Mouse (Mus musculus) forebrain, embryonic 11.5 days (tissue): Measurements from ENCODE around the gene Cyb5r3. TPM values are rescaled to one million over a fixed set of nuclear protein-coding genes. Genes with fewer than 3 reads are reported as not detected.
"Not testable (repeated sequence)": the region's sequence is repeated elsewhere in the genome, so short reads cannot be mapped to it uniquely, and the experiment has no call there.

Experiments
- ATAC-seq: fragments of 200-750 bp; cut with Nextera tagmentation; replicated peaks from 2 replicates; pipeline ENCODE4 v1.8.0; 2017; ENCODE audit warnings: moderate TSS enrichment; ENCODE audit not compliant: low FRiP score
- DNase-seq: peaks from one replicate; pipeline ENCODE4 v3.0.0-alpha.2; 2017; ENCODE audit warnings: low spot score
- H3K27ac ChIP-seq: fragments of 300-500 bp; sonication (generic); 2 replicates; pipeline ENCODE4 v1.5.1; 2014; ENCODE audit warnings: low read depth, low read length
- H3K27me3 ChIP-seq: fragments of 300-500 bp; sonication (generic); 2 replicates; pipeline ENCODE4 v1.6.1; 2014; ENCODE audit warnings: mild to moderate bottlenecking, low read length, mixed read lengths; ENCODE audit not compliant: control insufficient read depth, insufficient read depth
- H3K36me3 ChIP-seq: fragments of 300-500 bp; sonication (generic); 2 replicates; pipeline ENCODE4 v1.6.1; 2014; ENCODE audit warnings: mild to moderate bottlenecking, low read length, moderate library complexity, mixed read lengths; ENCODE audit not compliant: control insufficient read depth, insufficient read depth
- H3K4me1 ChIP-seq: fragments of 300-500 bp; sonication (generic); replicated peaks from 2 replicates; pipeline ENCODE4 v1.6.1; 2014; ENCODE audit warnings: low read length, mixed read lengths; ENCODE audit not compliant: control insufficient read depth, insufficient read depth
- H3K4me2 ChIP-seq: fragments of 300-500 bp; sonication (generic); 2 replicates; pipeline ENCODE4 v1.6.1; 2014; ENCODE audit warnings: low read depth, mild to moderate bottlenecking, low read length, moderate library complexity, mixed read lengths; ENCODE audit not compliant: severe bottlenecking
- H3K4me3 ChIP-seq: fragments of 300-500 bp; sonication (generic); 2 replicates; pipeline ENCODE4 v1.5.1; 2014; ENCODE audit warnings: low read depth, low read length
- H3K9ac ChIP-seq: fragments of 300-500 bp; sonication (generic); 2 replicates; pipeline ENCODE4 v1.6.1; 2014; ENCODE audit warnings: low read length
- H3K9me3 ChIP-seq: fragments of 300-500 bp; sonication (generic); 2 replicates; pipeline ENCODE4 v1.6.1; 2016; ENCODE audit warnings: low read length, mixed read lengths; ENCODE audit not compliant: control insufficient read depth
- WGBS: fragments of 180-500 bp; shearing (Covaris S2); extraction: QIAGEN DNeasy Blood & Tissue Kit; methylation state at CpG from one replicate; pipeline ENCODE4 v1.1.7; 2014; 5-methylcytosine and 5-hydroxymethylcytosine counted together
- polyA plus RNA-seq: library from polyadenylated mRNA; unstranded; fragments of >200 nt; fragmentation: Nextera tagmentation; extraction: Ambion mirVana; gene quantifications from 2 replicates; pipeline ENCODE4 v1.2.1, GENCODE M21; 2014

The Cyb5r3 gene
- polyA plus RNA-seq, 1 experiment from 2014 or later, result 161 TPM

GRCm38 (mm10) chr15:83148801-83149195, 23.6 kb downstream of the Cyb5r3 start:
- Histone ChIP-seq H3K36me3 (peaks cover 9% of the 10 kb centered on the region; the same call in 1 of the 2 replicates), H3K27me3 (no peaks in the 10 kb centered on the region), H3K27ac (peak overlapping the region; percentile 96), H3K4me1 (peaks cover 7% of the 10 kb centered on the region; the same call in 1 of the 2 replicates), H3K4me3 (peak overlapping the region; percentile 94), H3K9ac (peak overlapping the region; percentile 96), H3K9me3 (no peaks in the 10 kb centered on the region), H3K4me2 (peak overlapping the region; percentile 90)
- ATAC-seq (peak; percentile 83), DNase-seq (no peak)
- WGBS, result under 1% methylated on average over 37 of the region's 41 CpGs

- no peaks in the 10 kb centered on the region for H3K9me3 ChIP-seq
- DNase-seq, result peak; percentile 61
- H3K9ac ChIP-seq, result peak overlapping the region; percentile 96
- H3K4me1 ChIP-seq, result peaks cover 8% of the 10 kb centered on the region
- peaks cover 9% of the 10 kb centered on the region; the same call in 1 of the 2 replicates for H3K36me3 ChIP-seq
- no peak for ATAC-seq
- WGBS, result 6% methylated on average over 21 of the region's 21 CpGs
- peak overlapping the region; percentile 96; the same call in 1 of the 2 replicates for H3K27ac ChIP-seq
- peak overlapping the region; percentile 90 for H3K4me2 ChIP-seq
- H3K27me3 ChIP-seq, result no peaks in the 10 kb centered on the region
- peak overlapping the region; percentile 94 for H3K4me3 ChIP-seq
These were observed 24.0 kb downstream of the Cyb5r3 start for GRCm38 (mm10) chr15:83148395-83148794.

- no peak overlapping the region for H3K4me3 ChIP-seq
- H3K27me3 ChIP-seq, result no peaks in the 10 kb centered on the region
- peaks cover 11% of the 10 kb centered on the region for H3K4me1 ChIP-seq
- ATAC-seq (no peak), DNase-seq (no peak)
- no peak overlapping the region for H3K4me2 ChIP-seq
- no peak overlapping the region for H3K9ac ChIP-seq
- H3K27ac ChIP-seq, result no peak overlapping the region
- WGBS, result 92% methylated on average over 6 of the region's 6 CpGs
- H3K36me3 ChIP-seq, result peaks cover 9% of the 10 kb centered on the region; the same call in 1 of the 2 replicates
- H3K9me3 ChIP-seq, result no peaks in the 10 kb centered on the region
These were observed 26.9 kb downstream of the Cyb5r3 start for GRCm38 (mm10) chr15:83145541-83145940.

- H3K36me3 ChIP-seq, result peaks cover 11% of the 10 kb centered on the region; the same call in 1 of the 2 replicates
- H3K9ac ChIP-seq, result no peak overlapping the region
- no peak overlapping the region for H3K4me2 ChIP-seq
These were observed 29.5 kb downstream of the Cyb5r3 start for GRCm38 (mm10) chr15:83142861-83143260.

GRCm38 (mm10) chr15:83135654-83136053, 36.7 kb downstream of the Cyb5r3 start:
- Histone ChIP-seq H3K27me3 (no peaks in the 10 kb centered on the region), H3K9ac (no peak overlapping the region), H3K4me1 (no peaks in the 10 kb centered on the region), H3K27ac (no peak overlapping the region), H3K4me3 (no peak overlapping the region), H3K9me3 (no peaks in the 10 kb centered on the region), H3K36me3 (peaks cover 37% of the 10 kb centered on the region), H3K4me2 (no peak overlapping the region)
- no peak for ATAC-seq
- DNase-seq, result no peak
- 93% methylated on average over 2 of the region's 2 CpGs for WGBS

More at GRCm38 (mm10) chr15:83142861-83143260, 29.5 kb downstream of the Cyb5r3 start:
- Histone ChIP-seq H3K27ac (0 out of 2 replicates have a peak overlapping the region, but pooled peaks have one; percentile 21), H3K4me3 (no peak overlapping the region), H3K27me3 (no peaks in the 10 kb centered on the region), H3K9me3 (no peaks in the 10 kb centered on the region), H3K4me1 (peaks cover 6% of the 10 kb centered on the region)
- DNase-seq, result no peak
- no peak for ATAC-seq
- WGBS, result 41% methylated on average over 5 of the region's 5 CpGs

GRCm38 (mm10) chr15:83134671-83135070, 37.7 kb downstream of the Cyb5r3 start:
- no peak for DNase-seq
- H3K27me3 ChIP-seq, result no peaks in the 10 kb centered on the region
- no peaks in the 10 kb centered on the region for H3K9me3 ChIP-seq
- no peak overlapping the region for H3K4me2 ChIP-seq
- H3K36me3 ChIP-seq, result peaks cover 37% of the 10 kb centered on the region
- H3K4me3 ChIP-seq, result no peak overlapping the region
- 94% methylated on average over 6 of the region's 6 CpGs for WGBS
- ATAC-seq, result no peak
- no peaks in the 10 kb centered on the region for H3K4me1 ChIP-seq
- H3K9ac ChIP-seq, result no peak overlapping the region
- H3K27ac ChIP-seq, result no peak overlapping the region

GRCm38 (mm10) chr15:83129530-83130231, 42.7 kb downstream of the Cyb5r3 start:
- H3K4me1 ChIP-seq, result no peaks in the 10 kb centered on the region
- no peak overlapping the region for H3K27ac ChIP-seq
- H3K36me3 ChIP-seq, result peaks cover 35% of the 10 kb centered on the region
- no peak overlapping the region for H3K4me3 ChIP-seq
- H3K9me3 ChIP-seq, result no peaks in the 10 kb centered on the region
- WGBS, result 94% methylated on average over 7 of the region's 7 CpGs
- ATAC-seq (no peak), DNase-seq (no peak)
- no peak overlapping the region for H3K4me2 ChIP-seq
- no peaks in the 10 kb centered on the region for H3K27me3 ChIP-seq
- no peak overlapping the region for H3K9ac ChIP-seq

GRCm38 (mm10) chr15:83127037-83127436, 45.4 kb downstream of the Cyb5r3 start:
- H3K9me3 ChIP-seq, H3K4me1 ChIP-seq, H3K27me3 ChIP-seq, H3K4me2 ChIP-seq, H3K27ac ChIP-seq, H3K9ac ChIP-seq, H3K4me3 ChIP-seq, ATAC-seq, DNase-seq: not testable (repeated sequence)
- peaks cover 27% of the 10 kb centered on the region for H3K36me3 ChIP-seq
- WGBS, result 79% methylated on average over 3 of the region's 3 CpGs

- Histone ChIP-seq H3K4me1 (peaks cover 3% of the 10 kb centered on the region; the same call in 1 of the 2 replicates), H3K9ac (no peak overlapping the region), H3K27ac (no peak overlapping the region), H3K9me3 (no peaks in the 10 kb centered on the region), H3K27me3 (no peaks in the 10 kb centered on the region), H3K36me3 (peaks cover 23% of the 10 kb centered on the region), H3K4me3 (no peak overlapping the region), H3K4me2 (no peak overlapping the region)
- DNase-seq (no peak), ATAC-seq (no peak)
- WGBS, result 97% methylated on average over 9 of the region's 9 CpGs
These were observed 45.8 kb downstream of the Cyb5r3 start for GRCm38 (mm10) chr15:83126582-83126981.
